ENCODE assay signal across 11 mouse cellular contexts in the genomic region with DNA sequence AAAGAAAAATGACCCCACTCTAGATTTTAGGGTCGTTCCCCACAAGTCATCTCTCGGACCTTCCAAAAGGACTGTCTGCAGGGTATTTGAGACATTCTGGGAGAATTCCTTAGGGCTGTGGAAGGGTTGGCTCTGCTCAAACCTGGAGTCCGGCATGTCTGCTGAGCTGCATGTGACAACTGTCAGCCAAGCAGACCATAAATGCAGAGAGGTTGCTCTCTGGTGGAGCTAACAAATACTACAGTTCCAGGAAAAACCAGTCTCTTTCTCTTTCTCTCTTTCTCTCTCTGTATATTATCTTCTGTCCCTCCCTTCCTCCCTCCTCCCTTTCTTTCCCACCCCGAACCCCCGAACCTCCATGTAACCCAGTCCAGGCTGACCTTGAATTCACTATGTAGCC. TPM values are rescaled to one million over a fixed set of nuclear protein-coding genes. Genes with fewer than 3 reads are reported as not detected.
DNase-seq lines count a peak whose midpoint lies in the region; ATAC-seq lines count a peak whose summit lies in the region.
"Had no signal": no experiment of that assay in that cellular context is flagged by ENCODE, and none has a peak within 500 bp of the region (broad histone marks: within the 10 kb centered on the region; RNA-seq: fewer than 3 reads in every experiment).

No protein-coding gene starts in this region.

- H3K9me3 ChIP-seq in hindbrain, embryonic 14.5 days (ENCODE audit: control insufficient read depth, low read length) = no peaks in the 10 kb centered on the region
- H3K9me3 ChIP-seq in hindbrain, embryonic 12.5 days (replicated peaks) = no peaks in the 10 kb centered on the region
- no peaks in the 10 kb centered on the region for H3K9me3 ChIP-seq in midbrain, embryonic 14.5 days (ENCODE audit: control insufficient read depth, low read length)
- no peaks in the 10 kb centered on the region for H3K9me3 ChIP-seq in midbrain, embryonic 16.5 days (replicated peaks; ENCODE audit: control insufficient read depth, low read length, poor library complexity, severe bottlenecking)
- H3K9me3 ChIP-seq: embryonic facial prominence, embryonic 15.5 days; heart, embryonic 13.5 days; stomach, embryonic 15.5 days had no signal

- no peak overlapping the region for H3K27ac ChIP-seq in hindbrain, embryonic 14.5 days
- H3K27ac ChIP-seq in hindbrain, embryonic 12.5 days = no peak overlapping the region
- H3K27ac ChIP-seq in midbrain, embryonic 14.5 days (replicated peaks; ENCODE audit: low read depth, low read length) = no peak overlapping the region
- no peak overlapping the region for H3K27ac ChIP-seq in midbrain, embryonic 16.5 days (ENCODE audit: low read length)
- H3K27ac ChIP-seq: embryonic facial prominence, embryonic 15.5 days; heart, embryonic 13.5 days; stomach, embryonic 15.5 days had no signal

- H3K4me2 ChIP-seq in hindbrain, embryonic 14.5 days (replicated peaks) = no peak overlapping the region
- H3K4me2 ChIP-seq in hindbrain, embryonic 12.5 days (replicated peaks) = no peak overlapping the region
- no peak overlapping the region for H3K4me2 ChIP-seq in midbrain, embryonic 14.5 days (ENCODE audit: low read length)
- H3K4me2 ChIP-seq in midbrain, embryonic 16.5 days (ENCODE audit: low read length) = no peak overlapping the region
- H3K4me2 ChIP-seq: embryonic facial prominence, embryonic 15.5 days; heart, embryonic 13.5 days; stomach, embryonic 15.5 days had no signal

- no peak overlapping the region for H3K4me3 ChIP-seq in hindbrain, embryonic 14.5 days (replicated peaks; ENCODE audit: low read length)
- H3K4me3 ChIP-seq in hindbrain, embryonic 12.5 days = no peak overlapping the region
- H3K4me3 ChIP-seq in midbrain, embryonic 14.5 days (replicated peaks; ENCODE audit: low read depth, low read length) = no peak overlapping the region
- no peak overlapping the region for H3K4me3 ChIP-seq in midbrain, embryonic 16.5 days (ENCODE audit: low read depth, low read length)
- H3K4me3 ChIP-seq: embryonic facial prominence, embryonic 15.5 days; heart, embryonic 13.5 days; stomach, embryonic 15.5 days had no signal

- no peaks in the 10 kb centered on the region for H3K27me3 ChIP-seq in hindbrain, embryonic 14.5 days (ENCODE audit: control insufficient read depth, insufficient read depth, low read length)
- H3K27me3 ChIP-seq in hindbrain, embryonic 12.5 days = no peaks in the 10 kb centered on the region
- no peaks in the 10 kb centered on the region for H3K27me3 ChIP-seq in midbrain, embryonic 14.5 days (ENCODE audit: control insufficient read depth, insufficient read depth, low read length)
- H3K27me3 ChIP-seq in midbrain, embryonic 16.5 days (ENCODE audit: control insufficient read depth, insufficient read depth, low read depth, low read length) = peaks cover 4% of the 10 kb centered on the region; the same call in 1 of the 2 replicates
- no peaks in the 10 kb centered on the region for H3K27me3 ChIP-seq in splenic B cell, adult 2 months (ENCODE audit: control insufficient read depth, insufficient read depth, low read length, poor library complexity, severe bottlenecking)
- H3K27me3 ChIP-seq: stomach, embryonic 15.5 days had no signal

- H3K4me1 ChIP-seq in hindbrain, embryonic 14.5 days (replicated peaks; ENCODE audit: control insufficient read depth, insufficient read depth, low read length) = 0 out of 2 replicates have a peak, but pooled peaks cover 4% of the 10 kb centered on the region
- H3K4me1 ChIP-seq in hindbrain, embryonic 12.5 days = peaks cover 12% of the 10 kb centered on the region
- peaks cover 7% of the 10 kb centered on the region; the same call in 1 of the 2 replicates for H3K4me1 ChIP-seq in midbrain, embryonic 14.5 days (ENCODE audit: control insufficient read depth, insufficient read depth, low read length)
- peaks cover 12% of the 10 kb centered on the region for H3K4me1 ChIP-seq in midbrain, embryonic 16.5 days (ENCODE audit: control insufficient read depth, insufficient read depth, low read length)
- H3K4me1 ChIP-seq: stomach, embryonic 15.5 days had no signal

- H3K9ac ChIP-seq in hindbrain, embryonic 14.5 days = no peak overlapping the region
- H3K9ac ChIP-seq in hindbrain, embryonic 12.5 days = no peak overlapping the region
- H3K9ac ChIP-seq in midbrain, embryonic 14.5 days (replicated peaks; ENCODE audit: low read length) = no peak overlapping the region
- H3K9ac ChIP-seq in midbrain, embryonic 16.5 days (ENCODE audit: low read depth, low read length) = no peak overlapping the region
- H3K9ac ChIP-seq: embryonic facial prominence, embryonic 15.5 days; heart, embryonic 13.5 days; stomach, embryonic 15.5 days had no signal

- no peaks in the 10 kb centered on the region for H3K36me3 ChIP-seq in hindbrain, embryonic 14.5 days (replicated peaks; ENCODE audit: control insufficient read depth, insufficient read depth)
- no peaks in the 10 kb centered on the region for H3K36me3 ChIP-seq in hindbrain, embryonic 12.5 days
- H3K36me3 ChIP-seq in midbrain, embryonic 14.5 days (ENCODE audit: control insufficient read depth, insufficient read depth, low read length) = no peaks in the 10 kb centered on the region
- no peaks in the 10 kb centered on the region for H3K36me3 ChIP-seq in midbrain, embryonic 16.5 days (ENCODE audit: control insufficient read depth, insufficient read depth, low read length)
- no peaks in the 10 kb centered on the region for H3K36me3 ChIP-seq in splenic B cell, adult 2 months (ENCODE audit: control insufficient read depth, insufficient read depth, low read length, poor library complexity, severe bottlenecking)
- H3K36me3 ChIP-seq: embryonic facial prominence, embryonic 15.5 days; heart, embryonic 13.5 days; stomach, embryonic 15.5 days had no signal

- WGBS in hindbrain, embryonic 14.5 days = 54% methylated on average over 5 of the region's 5 CpGs
- 41% methylated on average over 5 of the region's 5 CpGs for WGBS in hindbrain, embryonic 12.5 days
- 51% methylated on average over 5 of the region's 5 CpGs for WGBS in midbrain, embryonic 14.5 days
- 49% methylated on average over 5 of the region's 5 CpGs for WGBS in midbrain, embryonic 16.5 days

- no peak for ATAC-seq in hindbrain, embryonic 14.5 days (ENCODE audit: low FRiP score)
- ATAC-seq in hindbrain, embryonic 12.5 days (ENCODE audit: low FRiP score) = no peak
- ATAC-seq in midbrain, embryonic 14.5 days (ENCODE audit: low FRiP score, low TSS enrichment) = no peak
- no peak for ATAC-seq in midbrain, embryonic 16.5 days

- DNase-seq in hindbrain, embryonic 14.5 days (ENCODE audit: low spot score) = peak; percentile 67
- DNase-seq in midbrain, embryonic 14.5 days = peak; percentile 77
- DNase-seq in brain, adult 2 months (ENCODE audit: low read depth, low spot score) = peak; percentile 64
- peak; percentile 32 for DNase-seq in splenic B cell, adult 2 months (ENCODE audit: low read depth, low spot score)
- DNase-seq in thymus, postnatal 4 days = no peak

RNA-seq across cellular contexts. Expression of a gene that starts 4.9 kb away (rescaled TPM):
- 4.3 and 4.7 TPM in 2 replicates for polyA plus RNA-seq in hindbrain, embryonic 14.5 days (2014; fragmentation: Nextera tagmentation; extraction: Ambion mirVana)
- polyA plus RNA-seq in hindbrain, embryonic 12.5 days (2016; fragmentation: Nextera tagmentation; extraction: Ambion mirVana) = 5.2 and 5.3 TPM in 2 replicates
- polyA plus RNA-seq in midbrain, embryonic 14.5 days (2014; fragmentation: Nextera tagmentation; extraction: Ambion mirVana) = 5.5 and 6.2 TPM in 2 replicates
- 2.7 and 3.2 TPM in 2 replicates for polyA plus RNA-seq in midbrain, embryonic 16.5 days (2015; fragmentation: Nextera tagmentation; extraction: Ambion mirVana)

RNA-seq across cellular contexts. Expression of a gene that starts 10.2 kb away (rescaled TPM):
- polyA plus RNA-seq in hindbrain, embryonic 14.5 days (2014; fragmentation: Nextera tagmentation; extraction: Ambion mirVana) = 0.41 and 0.44 TPM in 2 replicates
- not detected in 2 replicates for polyA plus RNA-seq in hindbrain, embryonic 12.5 days (2016; fragmentation: Nextera tagmentation; extraction: Ambion mirVana)
- polyA plus RNA-seq in midbrain, embryonic 14.5 days (2014; fragmentation: Nextera tagmentation; extraction: Ambion mirVana) = not detected in 2 replicates
- polyA plus RNA-seq in midbrain, embryonic 16.5 days (2015; fragmentation: Nextera tagmentation; extraction: Ambion mirVana) = 0.34 and 1.2 TPM in 2 replicates
- polyA plus RNA-seq: lung, embryonic 16.5 days had no signal

RNA-seq across cellular contexts. Expression of a gene that starts 17.1 kb away (rescaled TPM):
- polyA plus RNA-seq in hindbrain, embryonic 14.5 days (2014; fragmentation: Nextera tagmentation; extraction: Ambion mirVana) = 0.70 and 0.87 TPM in 2 replicates
- 0.61 and 0.70 TPM in 2 replicates for polyA plus RNA-seq in hindbrain, embryonic 12.5 days (2016; fragmentation: Nextera tagmentation; extraction: Ambion mirVana)
- 0.53 and 0.67 TPM in 2 replicates for polyA plus RNA-seq in midbrain, embryonic 14.5 days (2014; fragmentation: Nextera tagmentation; extraction: Ambion mirVana)
- 1.1 and 1.7 TPM in 2 replicates for polyA plus RNA-seq in midbrain, embryonic 16.5 days (2015; fragmentation: Nextera tagmentation; extraction: Ambion mirVana)

RNA-seq across cellular contexts. Expression of a gene that starts 25.1 kb away (rescaled TPM):
- polyA plus RNA-seq in hindbrain, embryonic 14.5 days (2014; fragmentation: Nextera tagmentation; extraction: Ambion mirVana) = 0.05 TPM in 1 of 2 replicates, not detected in the other
- 0.05 TPM in 1 of 2 replicates, not detected in the other for polyA plus RNA-seq in hindbrain, embryonic 12.5 days (2016; fragmentation: Nextera tagmentation; extraction: Ambion mirVana)
- 0.07 TPM in 1 of 2 replicates, not detected in the other for polyA plus RNA-seq in midbrain, embryonic 14.5 days (2014; fragmentation: Nextera tagmentation; extraction: Ambion mirVana)
- not detected in 2 replicates for polyA plus RNA-seq in midbrain, embryonic 16.5 days (2015; fragmentation: Nextera tagmentation; extraction: Ambion mirVana)
- polyA plus RNA-seq: heart, embryonic 13.5 days; lung, embryonic 16.5 days had no signal

RNA-seq across cellular contexts. Expression of a gene that starts 25.2 kb away (rescaled TPM):
- not detected in 2 replicates for polyA plus RNA-seq in hindbrain, embryonic 14.5 days (2014; fragmentation: Nextera tagmentation; extraction: Ambion mirVana)
- polyA plus RNA-seq in hindbrain, embryonic 12.5 days (2016; fragmentation: Nextera tagmentation; extraction: Ambion mirVana) = not detected in 2 replicates
- not detected in 2 replicates for polyA plus RNA-seq in midbrain, embryonic 14.5 days (2014; fragmentation: Nextera tagmentation; extraction: Ambion mirVana)
- 0.25 TPM in 1 of 2 replicates, not detected in the other for polyA plus RNA-seq in midbrain, embryonic 16.5 days (2015; fragmentation: Nextera tagmentation; extraction: Ambion mirVana)
- polyA plus RNA-seq: heart, embryonic 13.5 days; lung, embryonic 16.5 days; stomach, embryonic 15.5 days had no signal
